Mouse (Mus musculus) neutrophil, adult 65 days (primary cell): ENCODE measurements around the gene Xpc. TPM values are rescaled to one million over a fixed set of nuclear protein-coding genes. Genes with fewer than 3 reads are reported as not detected.

ENCODE experiments used
- total RNA-seq: library from RNA; stranded (reverse); gene quantifications from 2 replicates; pipeline ENCODE4 v1.2.4, GENCODE M21; 2023

Gene Xpc
- total RNA-seq: 24.2 and 27.3 TPM in 2 replicates

DNA sequence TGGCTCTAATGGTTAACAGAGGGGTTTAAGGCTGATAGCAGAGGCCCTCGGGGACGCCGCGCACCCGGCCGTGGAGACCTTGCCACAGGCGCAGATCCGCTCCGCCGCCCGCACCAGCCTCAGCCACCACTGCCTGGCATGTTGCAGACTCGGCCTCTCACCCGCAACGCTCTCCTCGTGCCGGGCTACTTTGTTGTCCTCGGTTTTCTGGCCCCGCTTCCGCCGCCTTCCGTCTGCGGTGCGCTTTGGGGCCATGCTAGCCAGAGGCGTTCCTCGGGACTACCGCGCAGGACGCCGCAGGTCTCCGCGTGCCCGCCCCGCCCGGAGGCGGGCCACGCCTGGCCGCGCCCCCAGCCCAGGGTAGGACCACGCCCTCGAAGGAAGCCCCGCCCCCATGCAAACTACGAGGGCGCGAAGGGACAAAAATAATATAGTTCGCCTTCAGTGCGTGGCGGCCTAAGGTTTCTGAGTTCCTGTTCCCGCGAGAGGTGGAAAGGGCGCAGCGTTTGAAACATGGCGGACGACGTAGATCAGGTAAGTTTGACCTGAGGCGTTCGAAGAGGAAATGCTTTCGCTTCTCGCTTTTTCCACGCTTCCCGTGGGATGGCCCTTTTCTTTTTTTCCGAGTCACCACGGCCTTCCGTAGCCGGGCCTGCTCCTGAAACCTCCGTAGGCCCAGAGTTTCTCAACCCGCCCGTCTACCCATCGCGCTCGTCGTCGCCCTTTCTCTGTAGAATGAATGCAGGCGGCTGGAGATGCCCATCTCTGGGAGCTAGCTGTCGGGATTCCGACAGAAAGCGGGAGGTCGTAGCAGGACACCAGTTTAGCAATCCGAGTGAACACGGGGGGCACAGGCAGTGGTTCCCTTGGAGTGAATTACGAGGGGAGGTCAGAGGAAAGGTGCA lies at the start of gene Xpc, which contains the start of gene Lsm3:
Gene Xpc, minus strand, starts transcription at position 344 of the 905 bp plus-strand sequence.
Gene Lsm3, plus strand, starts transcription at position 384 of the 905 bp plus-strand sequence.

DNA sequence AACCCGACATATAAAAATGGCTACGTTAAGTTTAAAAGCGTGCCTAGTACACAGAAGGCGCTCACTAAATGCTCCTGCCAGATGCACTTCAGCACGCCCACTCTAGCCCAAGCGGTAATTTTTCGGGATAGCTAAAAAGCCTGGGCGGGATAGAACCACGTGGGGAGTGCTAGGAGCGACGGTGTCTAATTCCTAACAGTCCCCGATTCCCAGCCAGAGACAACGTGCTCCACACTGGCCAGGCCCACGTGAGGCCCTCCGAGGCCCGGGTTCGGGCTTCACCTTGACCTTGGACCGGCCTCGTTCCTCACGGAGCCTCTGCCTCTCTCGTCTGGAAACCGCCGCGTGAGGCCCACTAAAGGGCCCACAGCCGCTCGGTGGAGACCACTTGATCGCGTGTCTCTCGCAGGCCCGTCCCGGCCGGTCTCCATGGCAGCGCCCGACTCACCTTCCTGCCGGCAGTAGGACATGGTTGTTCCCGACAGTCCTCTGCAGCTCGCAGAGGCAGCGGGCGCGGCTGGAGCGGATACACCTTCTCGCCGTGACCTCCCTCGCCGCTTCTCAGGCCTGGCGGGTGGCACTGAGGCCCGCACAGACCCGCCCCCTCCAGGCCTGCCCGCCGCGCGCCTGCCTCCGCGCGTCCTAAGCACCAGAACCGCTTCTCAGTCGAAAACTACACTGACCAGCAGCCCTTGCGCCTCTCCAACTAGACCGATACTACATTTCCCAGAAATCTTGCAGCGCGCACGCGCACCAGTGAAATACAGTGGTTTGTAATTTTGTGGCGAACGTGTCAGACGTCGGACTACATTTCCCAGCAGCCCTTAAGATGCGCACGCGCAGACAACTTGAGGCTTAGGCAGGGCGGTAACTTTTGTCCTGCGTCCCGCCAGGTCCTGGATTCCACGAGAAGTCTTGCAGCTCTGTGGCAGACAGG lies 42.6 kb downstream of the Xpc start, which contains the start of the genes Chchd4 and Tmem43:
Gene Chchd4, minus strand, starts transcription at position 679 of the 937 bp plus-strand sequence.
Gene Tmem43, plus strand, starts transcription at position 836 of the 937 bp plus-strand sequence.

Other genes starting within 250 kb of the Xpc start
- gene Wnt7a, start 104.5 kb downstream of the Xpc start, total RNA-seq: not detected in 2 replicates
- 4.0 and 4.2 TPM in 2 replicates for gene Chchd4, start 42.3 kb downstream of the Xpc start, total RNA-seq
- gene Tmem43, start 42.2 kb downstream of the Xpc start, total RNA-seq: 156 and 174 TPM in 2 replicates
- 44.2 and 48.5 TPM in 2 replicates for gene Lsm3, start within 50 bp of the Xpc start, total RNA-seq
- 265 and 342 TPM in 2 replicates for gene Slc6a6, start 168.2 kb upstream of the Xpc start, total RNA-seq